Mouse (Mus musculus): Measurements from ENCODE around the gene P2rx7. TPM values are rescaled to one million over a fixed set of nuclear protein-coding genes. Genes with fewer than 3 reads are reported as not detected.
"Not testable (repeated sequence)": the region's sequence is repeated elsewhere in the genome, so short reads cannot be mapped to it uniquely, and the experiment has no call there.

P2rx7 gene
- polyA plus RNA-seq, 1 experiment: 1.5 TPM

- Histone ChIP-seq H3K4me1 (ENCODE audit: control insufficient read depth, insufficient read depth, insufficient read length, low read length) (no peaks in the 10 kb centered on the region), H3K27ac (replicated peaks; ENCODE audit: low read depth, low read length) (no peak overlapping the region), H3K4me3 (ENCODE audit: insufficient read depth, low read depth, low read length) (no peak overlapping the region)
These were observed 8.5 kb upstream of the P2rx7 start for GRCm38 (mm10) chr5:122635228-122635627.

DNA sequence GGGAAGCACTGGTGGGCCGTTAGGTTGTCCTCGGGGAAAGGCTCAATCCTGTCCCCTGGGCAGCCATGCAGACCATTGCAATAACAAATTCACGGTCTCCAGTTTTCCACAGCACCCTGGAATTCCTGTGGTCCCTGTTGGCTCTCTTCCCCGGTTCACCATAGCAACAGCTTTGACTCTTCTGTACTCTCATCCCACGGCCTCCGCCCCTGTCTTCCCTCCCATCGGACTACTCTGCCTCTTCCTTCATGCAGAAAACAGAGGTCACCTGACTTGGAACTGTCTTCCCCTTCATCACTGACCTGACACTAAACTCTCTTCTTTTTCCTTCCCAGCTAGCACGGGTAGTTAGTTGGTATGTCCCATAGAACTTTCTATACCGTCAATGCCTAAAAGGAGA is 7.4 kb upstream of the P2rx7 start:
- H3K4me1 ChIP-seq (ENCODE audit: control insufficient read depth, insufficient read depth, insufficient read length, low read length): no peaks in the 10 kb centered on the region
- H3K27ac ChIP-seq (replicated peaks; ENCODE audit: low read depth, low read length): no peak overlapping the region
- no peak overlapping the region for H3K4me3 ChIP-seq (ENCODE audit: insufficient read depth, low read depth, low read length)

- Histone ChIP-seq H3K4me1 (ENCODE audit: control insufficient read depth, insufficient read depth, insufficient read length, low read length) (no peaks in the 10 kb centered on the region), H3K4me3 (ENCODE audit: insufficient read depth, low read depth, low read length) (peak overlapping the region; percentile 25; the same call in 1 of the 2 replicates), H3K27ac (replicated peaks; ENCODE audit: low read depth, low read length) (no peak overlapping the region)
These were observed 6.8 kb upstream of the P2rx7 start for GRCm38 (mm10) chr5:122636958-122637357.

DNA sequence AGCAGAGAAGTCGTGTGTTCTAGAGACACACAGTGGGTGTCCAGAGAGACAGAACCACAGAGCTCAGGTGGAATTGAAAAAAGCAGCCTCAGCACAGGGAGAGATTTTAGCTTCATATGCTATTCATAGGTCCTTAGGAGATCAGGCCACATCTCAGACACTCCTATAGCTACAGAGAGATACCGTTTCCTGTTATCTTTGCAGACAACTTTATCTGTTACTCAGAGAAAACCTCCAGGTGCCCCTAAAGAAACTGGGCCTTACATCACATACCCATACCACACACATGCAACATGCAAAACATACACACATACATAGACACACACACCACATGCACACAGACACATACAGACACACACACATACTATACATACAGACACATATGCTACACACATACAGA is 5.4 kb upstream of the P2rx7 start:
- no peak overlapping the region for H3K4me3 ChIP-seq (ENCODE audit: insufficient read depth, low read depth, low read length)
- no peaks in the 10 kb centered on the region for H3K4me1 ChIP-seq (ENCODE audit: control insufficient read depth, insufficient read depth, insufficient read length, low read length)
- no peak overlapping the region for H3K27ac ChIP-seq (replicated peaks; ENCODE audit: low read depth, low read length)

DNA sequence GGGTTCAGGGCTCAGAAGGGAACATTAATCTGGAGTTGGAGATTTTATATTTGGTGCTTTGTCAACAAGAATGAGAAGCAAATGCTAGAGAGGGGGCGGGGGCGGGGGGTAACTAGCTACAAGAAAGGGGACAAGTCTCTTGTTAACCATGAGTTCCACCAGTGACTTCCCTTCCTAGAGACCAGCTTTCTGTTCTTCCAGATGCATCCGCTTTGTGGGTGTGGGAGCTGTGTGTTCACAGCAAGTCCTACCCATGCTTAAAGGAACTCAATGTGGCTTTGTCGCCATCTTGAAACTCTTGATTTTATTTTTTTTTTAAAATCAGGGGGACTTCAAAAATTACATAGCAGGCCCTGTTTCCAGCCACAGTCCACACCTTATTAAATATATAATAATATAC is 4.2 kb upstream of the P2rx7 start:
- Histone ChIP-seq H3K4me1 (ENCODE audit: control insufficient read depth, insufficient read depth, insufficient read length, low read length) (no peaks in the 10 kb centered on the region), H3K27ac (replicated peaks; ENCODE audit: low read depth, low read length) (no peak overlapping the region), H3K4me3 (ENCODE audit: insufficient read depth, low read depth, low read length) (no peak overlapping the region)

GRCm38 (mm10) chr5:122639986-122640385 is 3.7 kb upstream of the P2rx7 start:
- H3K4me3 ChIP-seq (ENCODE audit: insufficient read depth, low read depth, low read length): no peak overlapping the region
- no peak overlapping the region for H3K27ac ChIP-seq (replicated peaks; ENCODE audit: low read depth, low read length)
- H3K4me1 ChIP-seq (ENCODE audit: control insufficient read depth, insufficient read depth, insufficient read length, low read length): no peaks in the 10 kb centered on the region

GRCm38 (mm10) chr5:122644111-122644607 is 448 bp downstream of the P2rx7 start:
- Histone ChIP-seq H3K4me3 (ENCODE audit: insufficient read depth, low read depth, low read length) (peak overlapping the region; percentile 50), H3K4me1 (ENCODE audit: control insufficient read depth, insufficient read depth, insufficient read length, low read length) (no peaks in the 10 kb centered on the region), H3K27ac (replicated peaks; ENCODE audit: low read depth, low read length) (peak overlapping the region; percentile 77)

DNA sequence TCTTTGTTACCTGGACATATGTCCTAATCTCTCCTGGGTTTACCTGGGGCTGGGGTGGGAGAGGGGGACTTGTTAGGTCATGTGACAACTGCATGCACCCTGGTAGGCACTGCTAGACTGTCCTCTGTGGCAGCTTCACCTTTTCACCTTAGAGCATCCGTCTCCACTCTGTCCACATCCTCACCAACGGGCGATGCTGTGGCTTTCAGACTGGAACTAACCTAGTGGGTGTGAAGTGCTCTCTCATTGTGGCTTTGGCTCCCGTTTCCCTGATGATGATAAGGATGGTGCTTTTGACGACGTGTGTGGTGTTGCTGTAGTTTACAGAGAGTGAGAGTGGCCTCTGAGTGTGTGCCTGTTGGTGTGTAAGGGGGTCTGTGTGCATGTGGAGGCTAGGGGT is 1.6 kb downstream of the P2rx7 start:
- peak overlapping the region; percentile 7; the same call in 1 of the 2 replicates for H3K4me3 ChIP-seq (ENCODE audit: insufficient read depth, low read depth, low read length)

GRCm38 (mm10) chr5:122646050-122646449 is 2.3 kb downstream of the P2rx7 start:
- H3K4me1 ChIP-seq (ENCODE audit: control insufficient read depth, insufficient read depth, insufficient read length, low read length): no peaks in the 10 kb centered on the region
- no peak overlapping the region for H3K27ac ChIP-seq (replicated peaks; ENCODE audit: low read depth, low read length)
- no peak overlapping the region for H3K4me3 ChIP-seq (ENCODE audit: insufficient read depth, low read depth, low read length)

More for the DNA sequence above, 1.6 kb downstream of the P2rx7 start:
- no peak overlapping the region for H3K27ac ChIP-seq (replicated peaks; ENCODE audit: low read depth, low read length)
- no peaks in the 10 kb centered on the region for H3K4me1 ChIP-seq (ENCODE audit: control insufficient read depth, insufficient read depth, insufficient read length, low read length)

- Histone ChIP-seq H3K4me3 (ENCODE audit: insufficient read depth, low read depth, low read length) (no peak overlapping the region), H3K27ac (replicated peaks; ENCODE audit: low read depth, low read length) (no peak overlapping the region), H3K4me1 (ENCODE audit: control insufficient read depth, insufficient read depth, insufficient read length, low read length) (no peaks in the 10 kb centered on the region)
These were observed 3.7 kb downstream of the P2rx7 start for GRCm38 (mm10) chr5:122647256-122647924.

DNA sequence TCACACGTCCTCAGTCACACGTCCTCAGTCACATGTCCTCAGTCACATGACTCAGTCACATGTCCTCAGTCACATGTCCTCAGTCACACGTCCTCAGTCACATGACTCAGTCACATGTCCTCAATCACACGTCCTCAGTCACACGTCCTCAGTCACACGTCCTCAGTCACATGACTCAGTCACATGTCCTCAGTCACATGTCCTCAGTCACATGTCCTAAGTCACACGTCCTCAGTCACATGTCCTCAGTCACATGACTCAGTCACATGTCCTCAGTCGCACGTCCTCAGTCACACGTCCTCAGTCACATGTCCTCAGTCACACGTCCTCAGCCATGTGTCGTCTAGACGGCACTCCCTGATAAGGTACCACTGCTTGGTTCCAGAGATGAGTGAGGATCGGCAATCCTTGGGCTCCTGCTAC is 4.3 kb downstream of the P2rx7 start:
- H3K27ac ChIP-seq (replicated peaks; ENCODE audit: low read depth, low read length); H3K4me3 ChIP-seq (ENCODE audit: insufficient read depth, low read depth, low read length); H3K4me1 ChIP-seq (ENCODE audit: control insufficient read depth, insufficient read depth, insufficient read length, low read length): not testable (repeated sequence)

- no peak overlapping the region for H3K27ac ChIP-seq (replicated peaks; ENCODE audit: low read depth, low read length)
- no peaks in the 10 kb centered on the region for H3K4me1 ChIP-seq (ENCODE audit: control insufficient read depth, insufficient read depth, insufficient read length, low read length)
- H3K4me3 ChIP-seq (ENCODE audit: insufficient read depth, low read depth, low read length): no peak overlapping the region
These were observed 5.6 kb downstream of the P2rx7 start for GRCm38 (mm10) chr5:122649264-122649663.

GRCm38 (mm10) chr5:122650100-122650499 is 6.4 kb downstream of the P2rx7 start:
- Histone ChIP-seq H3K4me3 (ENCODE audit: insufficient read depth, low read depth, low read length) (no peak overlapping the region), H3K4me1 (ENCODE audit: control insufficient read depth, insufficient read depth, insufficient read length, low read length) (no peaks in the 10 kb centered on the region)

DNA sequence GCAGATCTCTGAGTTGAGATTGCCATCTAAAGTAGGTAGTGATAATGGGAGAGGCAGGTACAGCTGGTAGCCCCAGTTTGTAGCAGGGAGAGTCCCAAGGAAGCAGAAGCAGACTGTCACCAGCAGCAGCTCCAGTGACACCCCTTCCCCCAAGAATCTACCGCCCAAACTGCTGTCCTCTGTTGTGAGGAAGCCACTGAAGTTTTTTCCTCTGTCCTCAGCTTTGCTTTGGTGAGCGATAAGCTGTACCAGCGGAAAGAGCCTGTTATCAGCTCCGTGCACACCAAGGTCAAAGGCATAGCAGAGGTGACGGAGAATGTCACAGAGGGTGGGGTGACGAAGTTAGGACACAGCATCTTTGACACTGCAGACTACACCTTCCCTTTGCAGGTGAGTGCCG is 8.8 kb downstream of the P2rx7 start:
- H3K4me3 ChIP-seq (ENCODE audit: insufficient read depth, low read depth, low read length): no peak overlapping the region
- no peaks in the 10 kb centered on the region for H3K4me1 ChIP-seq (ENCODE audit: control insufficient read depth, insufficient read depth, insufficient read length, low read length)
- H3K27ac ChIP-seq (replicated peaks; ENCODE audit: low read depth, low read length): no peak overlapping the region

More at GRCm38 (mm10) chr5:122650100-122650499, 6.4 kb downstream of the P2rx7 start:
- H3K27ac ChIP-seq (replicated peaks; ENCODE audit: low read depth, low read length): no peak overlapping the region

- no peaks in the 10 kb centered on the region for H3K4me1 ChIP-seq (ENCODE audit: control insufficient read depth, insufficient read depth, insufficient read length, low read length)
- H3K27ac ChIP-seq (replicated peaks; ENCODE audit: low read depth, low read length): no peak overlapping the region
- H3K4me3 ChIP-seq (ENCODE audit: insufficient read depth, low read depth, low read length): no peak overlapping the region
These were observed 9.4 kb downstream of the P2rx7 start for GRCm38 (mm10) chr5:122653112-122653445.

DNA sequence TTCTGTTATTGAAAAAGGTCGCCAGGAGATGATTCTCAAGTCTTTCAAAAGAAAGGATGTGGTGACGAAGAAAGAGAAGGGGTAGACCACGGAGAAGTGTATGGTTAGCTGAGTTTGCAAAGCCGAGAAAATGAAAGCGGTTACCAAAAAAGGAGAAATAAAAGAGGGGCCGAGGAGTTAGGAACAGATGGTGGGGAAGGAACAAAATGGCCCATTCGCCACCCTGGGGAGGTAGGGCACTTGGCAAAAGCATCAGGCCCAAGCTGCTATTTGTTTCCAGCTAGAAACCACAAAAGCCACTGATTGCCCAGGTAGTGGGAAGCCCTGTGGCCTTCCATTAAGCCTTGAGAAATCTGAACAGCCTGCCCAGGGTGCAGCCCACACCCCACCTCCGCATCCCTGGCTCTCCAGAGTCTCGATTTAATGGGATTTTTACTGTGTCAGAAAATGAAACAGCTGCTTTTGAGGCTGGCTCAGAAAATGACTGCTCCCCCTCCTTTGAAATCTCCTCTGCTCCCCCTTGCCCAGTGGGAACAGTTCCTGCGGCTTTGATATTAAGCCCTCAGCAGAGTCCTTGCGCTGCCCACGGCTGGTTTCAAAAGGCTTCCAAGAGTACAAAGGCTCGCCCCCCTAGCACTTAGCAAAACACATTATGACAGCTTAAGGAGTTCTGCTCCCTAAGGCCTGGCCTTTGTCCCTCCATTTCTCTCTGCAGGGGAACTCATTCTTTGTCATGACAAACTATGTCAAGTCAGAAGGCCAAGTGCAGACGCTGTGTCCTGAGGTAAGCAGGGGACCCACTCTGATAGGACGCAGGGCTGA is 9.9 kb downstream of the P2rx7 start:
- no peaks in the 10 kb centered on the region for H3K4me1 ChIP-seq (ENCODE audit: control insufficient read depth, insufficient read depth, insufficient read length, low read length)
- H3K4me3 ChIP-seq (ENCODE audit: insufficient read depth, low read depth, low read length): no peak overlapping the region
- no peak overlapping the region for H3K27ac ChIP-seq (replicated peaks; ENCODE audit: low read depth, low read length)

All from brown adipose tissue, adult 24 weeks (tissue).